Mouse (Mus musculus) erythroblast, adult 5-6 weeks (primary cell): ENCODE measurements around the gene Dcdc2b. TPM values are rescaled to one million over a fixed set of nuclear protein-coding genes. Genes with fewer than 3 reads are reported as not detected.

Source experiments
- ATAC-seq: replicated peaks from 2 replicates; pipeline ENCODE4 v1.8.0; 2016; ENCODE audit warnings: moderate number of reproducible peaks, mild to moderate bottlenecking, moderate TSS enrichment, inconsistent platforms; ENCODE audit not compliant: poor library complexity, low FRiP score, severe bottlenecking
- total RNA-seq, 2 experiments: library from RNA; stranded (forward) in 1 of 2; stranded (reverse) in 1 of 2; fragments of 150-400 nt in 1 of 2; fragments of 200-764, 138-1000 nt in 1 of 2; gene quantifications; 2 replicates each; pipeline versions ENCODE4 v1.2.3 to v1.2.4; 2015 to 2017; ENCODE audit warnings: low replicate concordance in 2 of 2

Gene Dcdc2b
- total RNA-seq, 2 experiments from 2014 or later, result not detected

DNA sequence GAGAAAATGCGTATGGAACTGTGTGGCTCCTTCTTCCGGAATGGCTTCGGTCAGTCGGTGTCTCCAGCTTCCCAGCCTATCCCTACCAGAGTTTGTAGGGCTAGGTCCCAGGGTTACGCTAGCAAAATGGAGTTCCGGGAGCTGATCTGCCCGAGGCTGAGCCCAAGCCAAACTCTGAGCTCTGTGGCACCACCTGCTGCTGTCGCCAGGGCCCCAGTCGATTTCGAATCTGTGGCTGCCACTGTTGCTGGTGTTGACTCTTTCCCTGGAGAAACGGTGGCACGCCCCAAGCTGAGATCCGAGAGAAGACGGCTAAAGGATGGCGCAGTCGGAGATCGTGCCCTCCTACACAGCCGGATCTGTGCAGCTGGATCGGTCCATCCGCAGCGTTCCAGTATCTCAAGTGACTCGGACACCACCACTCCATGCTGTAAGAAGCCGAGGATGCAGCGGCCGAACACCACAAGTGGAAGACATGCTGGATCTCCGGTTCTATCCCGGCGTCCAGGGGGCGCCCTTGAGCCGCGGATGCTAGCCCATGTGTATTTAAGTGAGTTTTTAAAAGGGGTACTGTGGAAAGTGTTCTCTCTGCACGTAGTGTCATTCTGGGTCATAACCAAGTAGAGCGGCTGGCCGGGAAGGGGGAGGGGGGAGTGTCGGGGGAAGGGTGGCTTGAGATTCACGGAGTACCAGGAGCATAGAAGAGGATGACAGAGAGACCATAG is 29.0 kb downstream of the Dcdc2b start:
- ATAC-seq, result peak; percentile 73

DNA sequence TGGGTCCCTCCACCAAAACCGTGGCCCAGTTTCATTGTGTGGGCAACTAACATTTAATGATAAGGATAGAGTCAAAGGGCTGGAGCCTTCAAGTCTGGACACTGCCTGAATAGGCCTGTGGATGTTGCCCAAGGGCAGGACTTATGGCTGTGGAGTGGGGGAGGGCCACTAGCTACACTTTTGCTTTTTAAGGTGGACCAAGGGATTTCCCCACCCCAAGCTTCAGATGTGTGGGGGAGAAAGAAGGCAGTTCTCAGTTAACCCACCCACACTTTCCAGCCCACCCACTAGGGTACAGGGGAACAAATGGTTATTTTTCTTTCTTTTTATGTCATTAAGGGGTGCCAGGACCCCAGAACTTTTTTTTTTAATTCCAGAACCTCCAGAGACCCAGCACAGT is 29.7 kb downstream of the Dcdc2b start:
- no peak for ATAC-seq

DNA sequence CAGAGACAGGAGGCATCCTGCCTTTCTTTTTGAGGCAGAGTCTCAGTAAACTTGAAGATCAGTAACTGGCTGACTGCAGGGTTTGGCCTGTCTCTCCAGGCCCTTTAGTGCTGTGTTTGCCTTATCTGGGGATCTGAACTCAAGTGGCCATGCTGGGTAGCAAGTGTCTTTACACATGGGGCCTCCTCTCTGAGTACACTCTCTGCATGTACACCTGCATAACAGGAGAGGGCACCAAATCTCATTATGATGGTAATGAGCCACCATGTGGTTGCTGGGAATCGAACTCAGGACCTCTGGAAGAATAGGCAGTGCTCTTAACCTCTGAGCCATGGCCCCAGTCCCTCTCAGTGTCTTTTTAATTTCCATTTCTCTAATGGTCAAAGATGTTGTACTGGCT is 31.8 kb downstream of the Dcdc2b start:
- no peak for ATAC-seq

DNA sequence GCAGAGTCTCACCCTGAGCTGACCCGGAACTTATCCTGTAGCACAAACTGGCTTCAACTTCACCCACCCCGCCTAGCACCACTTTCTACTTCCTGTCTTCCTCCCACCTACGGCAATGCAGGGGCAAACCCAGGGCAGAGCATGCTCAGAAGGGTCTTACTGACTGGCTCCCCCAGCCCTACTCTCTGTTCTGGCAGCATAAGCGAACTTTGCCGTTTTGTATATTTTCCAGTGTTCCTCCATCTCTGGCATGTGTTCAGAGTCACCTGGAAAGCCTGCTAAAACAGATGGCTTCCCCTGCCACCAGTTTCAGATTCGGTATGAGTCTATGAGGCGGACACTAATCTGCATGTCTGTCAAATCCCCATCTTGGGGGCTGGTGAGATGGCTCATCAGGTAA is 33.7 kb downstream of the Dcdc2b start:
- ATAC-seq, result no peak

DNA sequence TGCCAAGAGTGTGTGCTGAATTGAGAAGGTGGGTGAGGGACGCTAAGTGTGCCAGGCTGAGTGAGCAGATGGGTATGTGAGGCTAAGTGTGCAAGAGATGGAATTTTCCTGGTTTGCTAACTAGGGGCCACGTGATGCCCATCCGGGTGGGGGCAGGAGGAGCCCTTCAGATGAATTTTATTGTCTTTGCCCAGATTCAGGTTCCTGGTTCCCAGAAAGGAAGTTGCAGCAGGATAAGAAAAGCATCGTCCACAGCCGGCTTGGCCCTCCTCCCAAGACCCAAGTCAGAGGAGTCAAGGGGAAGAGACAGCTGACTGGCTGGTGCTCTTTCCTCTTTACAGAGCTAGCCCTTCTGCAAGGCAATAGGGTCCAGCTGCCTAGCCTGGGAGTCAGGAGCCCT is 35.6 kb downstream of the Dcdc2b start, which contains the start of gene Fam167b:
TSS of gene Fam167b (minus strand) at position 84 of the 400 bp plus-strand sequence.
- no peak for ATAC-seq

DNA sequence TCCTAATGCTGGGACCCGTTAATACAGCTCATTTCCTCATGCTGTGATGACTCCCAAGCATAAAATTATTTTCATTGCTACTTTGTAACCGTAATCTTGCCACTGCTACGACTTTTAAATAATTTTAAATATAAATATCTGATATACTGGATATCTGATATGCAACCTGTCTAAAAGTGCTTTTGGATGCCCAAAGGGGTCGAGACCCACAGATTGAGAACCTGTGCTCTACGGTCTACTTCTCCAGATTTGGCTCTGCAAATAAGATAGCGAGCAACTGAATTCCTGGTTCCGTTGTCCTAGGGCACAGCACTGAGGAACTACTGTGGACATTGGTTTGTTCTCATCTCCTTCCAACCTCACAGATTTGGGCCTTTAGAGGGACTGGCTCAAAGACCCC is 36.4 kb downstream of the Dcdc2b start:
- no peak for ATAC-seq

DNA sequence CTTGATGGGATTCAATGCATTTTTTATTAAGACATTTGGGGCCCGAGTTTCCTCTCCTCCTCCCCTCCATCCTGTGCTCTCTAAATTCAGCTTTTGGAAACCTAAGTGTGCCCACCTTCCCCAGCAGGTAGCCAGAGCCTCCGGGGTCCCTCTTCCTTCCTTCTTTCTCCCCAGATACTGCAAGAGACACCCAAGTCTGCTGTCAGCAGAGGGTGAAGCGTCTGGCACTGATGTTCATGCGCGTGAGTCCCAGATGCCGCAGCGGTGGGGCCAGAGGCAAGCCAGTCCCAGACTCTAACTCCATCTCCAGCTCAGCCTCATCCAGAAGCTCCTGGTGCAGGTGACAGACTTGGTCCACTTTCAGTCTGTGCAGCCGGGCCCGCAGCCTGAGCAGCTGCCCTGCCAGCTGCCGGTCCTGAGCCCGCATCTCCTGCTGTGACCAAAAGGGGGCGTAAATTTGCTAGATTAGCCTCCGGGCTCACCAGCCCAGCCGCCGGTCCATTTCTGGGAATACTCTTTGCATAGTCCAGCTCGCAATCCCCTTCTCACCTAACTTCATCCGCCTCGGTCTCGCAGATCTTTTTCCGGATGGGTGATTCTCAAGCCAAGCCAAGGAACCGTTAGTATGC is 37.1 kb downstream of the Dcdc2b start:
- peak; percentile 51; the same call in 1 of the 2 replicates for ATAC-seq

DNA sequence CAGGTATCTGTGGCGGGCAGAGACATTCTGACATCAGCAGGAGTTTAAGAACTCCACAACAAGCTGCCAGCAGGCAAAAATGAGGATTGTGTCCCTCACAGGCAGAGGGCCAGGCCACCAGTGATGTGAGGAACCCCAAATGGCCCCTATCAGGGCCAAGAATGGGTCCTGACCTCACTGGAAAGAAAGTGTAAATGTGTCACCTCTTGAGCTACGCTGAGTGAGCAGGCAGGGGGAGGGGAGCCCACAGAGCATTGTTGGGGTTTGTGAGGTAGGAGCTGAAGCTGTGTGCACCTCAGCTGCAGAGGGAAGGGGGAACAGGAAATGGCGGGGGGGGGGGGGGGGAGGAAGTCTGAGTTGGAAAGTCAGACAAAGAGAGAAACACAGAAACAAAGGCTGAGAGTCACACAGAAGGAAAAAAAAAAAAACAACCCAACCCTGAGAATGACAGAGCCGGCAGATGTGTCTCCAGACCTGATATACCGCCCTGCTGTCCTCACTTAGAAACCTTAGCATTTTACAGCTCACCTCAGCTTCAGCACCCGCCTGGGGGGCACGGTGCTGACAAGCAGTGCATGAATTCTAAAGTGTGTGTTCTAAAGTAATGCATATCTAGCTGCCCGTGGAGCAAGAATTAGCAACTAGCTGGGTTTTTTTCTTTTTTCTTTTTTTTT is 38.7 kb downstream of the Dcdc2b start:
- no peak for ATAC-seq

DNA sequence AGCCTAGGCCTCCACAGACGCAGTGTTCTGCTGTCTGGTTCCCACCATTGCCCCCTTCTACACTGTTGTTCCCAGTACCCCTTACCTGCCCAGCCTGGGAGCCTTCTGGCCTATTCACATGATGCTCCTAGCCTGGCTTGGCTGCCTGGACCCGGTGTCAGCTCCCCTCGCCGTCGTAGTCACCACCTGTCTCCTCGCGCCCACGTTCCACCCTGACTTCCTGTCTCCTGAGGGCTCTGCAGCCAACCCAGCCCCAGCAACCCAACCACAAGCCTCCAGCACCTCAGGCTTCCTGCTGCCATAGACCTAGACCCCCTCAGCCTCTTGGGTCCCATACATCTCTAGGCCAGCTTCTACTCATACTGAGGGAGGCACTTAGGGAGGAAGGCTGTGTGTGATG is 40.6 kb downstream of the Dcdc2b start, which contains the start of gene Lck:
TSS of gene Lck (minus strand) at position 212 of the 400 bp plus-strand sequence.
- ATAC-seq, result no peak

DNA sequence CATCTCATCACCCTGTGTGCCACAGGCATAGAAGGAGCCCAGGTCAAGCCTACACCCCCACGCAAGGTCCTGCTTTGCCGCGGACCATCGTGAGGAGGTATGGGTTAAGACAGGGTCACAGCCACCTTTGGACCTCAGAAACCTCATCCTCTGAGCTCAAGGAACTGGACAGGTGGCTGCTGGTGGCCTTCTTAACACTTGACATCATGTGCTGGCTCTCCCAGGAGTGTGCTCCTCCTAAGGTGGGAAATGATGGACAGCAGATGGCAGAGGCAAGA is 41.0 kb downstream of the Dcdc2b start:
- ATAC-seq, result no peak

DNA sequence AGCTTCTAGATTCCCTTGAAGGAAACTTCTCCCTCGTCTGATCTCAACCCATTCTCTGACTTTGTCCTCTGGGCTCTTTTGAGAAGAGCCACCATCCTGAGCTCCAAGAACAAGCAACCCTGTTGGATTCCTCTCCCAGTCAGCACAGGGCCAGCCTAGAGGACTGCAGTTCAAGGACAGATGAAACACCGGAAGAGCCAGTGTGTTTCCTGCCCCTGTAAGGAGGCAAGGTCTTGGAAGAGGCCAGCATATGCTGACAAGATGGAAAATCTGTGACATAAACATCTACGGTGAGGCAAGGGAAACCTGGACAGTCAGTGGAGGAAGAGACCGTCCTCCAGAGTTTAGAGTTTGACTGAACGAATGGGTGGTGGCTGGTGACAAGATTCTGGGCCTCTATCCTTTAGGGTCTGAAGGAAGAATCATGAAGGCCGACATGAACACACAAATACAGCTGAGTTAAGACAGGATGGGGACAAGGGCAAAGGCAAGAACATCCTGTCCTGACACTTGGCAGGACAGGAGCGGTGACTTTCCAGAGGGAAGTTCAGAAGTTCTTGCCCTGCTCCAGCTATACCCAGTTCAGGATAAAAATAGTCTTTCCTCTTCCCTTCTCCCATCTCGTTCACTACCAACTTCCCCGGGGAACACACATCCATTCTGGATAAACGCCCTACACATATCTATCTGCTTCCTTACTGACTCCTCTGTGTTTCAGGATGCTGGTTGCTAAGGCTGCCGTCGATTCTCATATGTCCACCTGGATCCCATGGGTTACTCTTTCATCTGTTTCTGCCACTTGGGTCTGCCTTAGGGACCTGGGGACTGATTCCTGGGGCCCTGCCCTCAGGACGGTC is 41.6 kb downstream of the Dcdc2b start:
- ATAC-seq, result no peak

DNA sequence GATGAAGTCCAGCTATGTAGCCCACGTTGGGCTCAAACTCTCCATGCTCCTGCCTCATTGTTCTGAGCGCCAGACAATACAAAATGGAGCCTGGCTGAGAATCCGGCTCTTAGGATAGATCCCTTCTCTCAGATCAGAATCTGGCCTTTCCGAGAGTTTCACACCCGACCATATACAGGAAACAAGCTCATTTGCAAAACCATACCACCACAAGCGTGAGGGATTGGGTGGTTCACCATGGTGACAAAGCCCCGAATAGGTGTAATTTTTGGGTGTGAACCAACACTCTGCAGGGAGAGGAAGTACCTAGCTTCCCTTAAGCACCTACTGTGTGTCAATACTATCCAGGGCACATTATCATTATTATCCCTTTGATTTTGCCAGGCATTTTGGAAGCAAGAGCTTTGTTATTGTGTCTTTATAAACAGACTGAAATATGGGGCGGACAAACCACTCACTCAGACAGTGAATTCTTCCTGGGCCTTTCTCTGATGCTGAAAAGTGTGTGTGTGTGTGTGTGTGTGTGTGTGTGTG is 42.4 kb downstream of the Dcdc2b start:
- ATAC-seq, result no peak

DNA sequence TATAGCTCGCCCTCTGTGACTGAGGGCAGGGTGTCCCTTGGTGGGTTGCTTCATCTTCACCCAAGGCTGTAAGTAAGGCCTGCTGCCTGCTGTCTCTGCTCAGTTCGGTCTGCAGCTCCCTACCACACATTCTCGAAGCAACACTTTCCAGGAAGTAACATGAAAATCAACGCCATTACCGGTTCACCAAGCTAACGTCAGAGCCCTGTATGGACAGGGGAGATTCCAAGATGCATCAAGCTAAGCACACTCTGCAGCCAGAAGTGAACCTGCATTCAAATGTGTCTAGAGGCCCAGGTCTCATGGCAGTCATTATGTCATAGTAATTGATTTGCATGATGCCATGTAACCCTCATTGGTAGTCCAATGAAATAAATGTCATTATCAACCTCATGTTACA is 44.0 kb downstream of the Dcdc2b start:
- no peak for ATAC-seq

DNA sequence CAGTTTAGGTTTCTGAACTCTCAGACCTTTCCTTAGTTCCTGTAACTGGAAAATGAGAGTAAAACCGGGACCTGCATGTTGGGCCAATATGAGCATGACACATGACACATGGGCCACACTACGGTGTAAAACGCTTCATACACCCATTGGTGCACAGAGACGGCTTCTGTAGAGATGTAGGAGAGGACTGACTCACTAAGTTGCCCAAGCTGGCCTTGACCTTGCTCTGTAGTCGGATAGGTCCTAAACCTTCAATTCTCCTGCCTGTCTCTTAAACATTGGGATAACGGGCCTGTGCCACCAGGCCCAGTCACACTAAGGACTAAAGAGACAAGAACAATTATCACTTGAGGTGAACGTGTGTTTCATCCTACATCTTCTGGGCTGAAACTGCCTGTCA is 45.7 kb downstream of the Dcdc2b start:
- ATAC-seq, result no peak

DNA sequence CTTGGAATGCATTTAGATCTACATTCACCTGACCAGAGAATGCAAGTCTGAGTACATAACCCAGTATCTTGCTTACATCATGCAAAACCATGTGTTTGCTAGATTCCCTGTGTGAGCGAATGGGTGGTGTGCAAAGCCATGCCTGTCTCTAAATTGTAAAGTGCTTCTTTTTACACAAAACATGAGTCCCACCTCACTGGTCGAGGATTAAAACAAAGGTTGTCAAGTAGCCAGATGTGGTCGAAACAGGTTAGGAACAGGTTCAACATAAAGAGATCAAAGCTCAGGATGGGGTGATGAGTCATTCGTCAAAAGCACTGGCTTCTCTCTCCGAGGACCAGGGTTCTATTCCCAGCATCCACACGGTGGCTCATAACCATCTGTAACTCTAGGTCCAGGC is 48.9 kb downstream of the Dcdc2b start:
- ATAC-seq, result no peak

DNA sequence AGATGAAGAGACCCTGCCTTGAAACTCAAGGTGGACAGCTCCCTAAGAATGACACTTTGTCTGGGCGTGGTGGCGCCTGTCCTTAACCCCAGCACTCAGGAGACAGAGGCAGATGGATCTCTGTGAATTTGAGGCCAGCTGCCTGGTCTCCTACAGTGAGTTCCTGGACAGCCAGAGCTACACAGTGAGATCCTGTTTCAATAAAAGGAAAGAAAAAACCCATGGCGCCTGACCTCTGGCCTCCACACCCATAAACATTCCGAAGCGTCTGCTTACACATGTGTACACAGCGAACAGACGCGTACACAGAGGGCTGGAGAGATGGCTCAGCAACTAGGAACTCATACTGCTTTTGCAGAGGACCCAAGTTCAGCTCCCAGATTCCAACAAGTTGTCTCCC is 50.3 kb downstream of the Dcdc2b start:
- no peak for ATAC-seq

DNA sequence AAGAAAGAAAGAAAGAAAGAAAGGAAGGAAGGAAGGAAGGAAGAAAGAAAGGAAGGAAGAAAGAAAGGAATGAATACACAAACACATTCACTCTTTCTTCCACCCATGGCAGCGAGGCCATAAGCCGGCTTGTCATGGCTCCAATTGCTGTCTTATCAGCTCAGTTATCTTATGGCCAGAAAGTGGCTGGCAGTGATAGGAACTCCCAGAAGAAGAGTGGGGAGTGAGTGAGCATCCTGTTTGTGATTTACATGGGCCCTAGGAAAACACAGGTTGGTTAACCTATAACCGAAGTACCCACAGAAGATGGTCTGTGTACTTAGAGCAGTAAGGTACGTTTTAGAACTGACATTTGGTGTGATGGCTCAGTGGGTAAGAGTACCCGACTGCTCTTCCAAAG is 52.9 kb downstream of the Dcdc2b start:
- no peak for ATAC-seq
